Mouse (Mus musculus) limb, embryonic 12.5 days (tissue): ENCODE data around the gene Lsm10. TPM values are rescaled to one million over a fixed set of nuclear protein-coding genes. Genes with fewer than 3 reads are reported as not detected.

Experiments
- ATAC-seq: fragments of 200-750 bp; cut with Nextera tagmentation; 2 replicates; pipeline ENCODE4 v1.8.0; 2017; ENCODE audit warnings: low read depth, moderate TSS enrichment; ENCODE audit not compliant: insufficient number of reproducible peaks, insufficient read depth, low FRiP score, low TSS enrichment
- H3K27ac ChIP-seq: fragments of 300-500 bp; sonication (generic); 2 replicates; pipeline ENCODE4 v1.5.1; 2016; ENCODE audit warnings: mild to moderate bottlenecking, moderate library complexity
- H3K27me3 ChIP-seq: fragments of 300-500 bp; sonication (generic); 2 replicates; pipeline ENCODE4 v1.6.1; 2016; ENCODE audit warnings: mild to moderate bottlenecking, moderate library complexity
- H3K36me3 ChIP-seq: fragments of 300-500 bp; sonication (generic); 2 replicates; pipeline ENCODE4 v1.6.1; 2016; ENCODE audit warnings: mild to moderate bottlenecking, moderate library complexity
- H3K4me1 ChIP-seq: fragments of 300-500 bp; sonication (generic); replicated peaks from 2 replicates; pipeline ENCODE4 v1.6.1; 2016
- H3K4me2 ChIP-seq: fragments of 300-500 bp; sonication (generic); 2 replicates; pipeline ENCODE4 v1.6.1; 2016; ENCODE audit warnings: mild to moderate bottlenecking, moderate library complexity
- H3K4me3 ChIP-seq: fragments of 300-500 bp; sonication (generic); replicated peaks from 2 replicates; pipeline ENCODE4 v1.5.1; 2016; ENCODE audit warnings: mild to moderate bottlenecking
- H3K9ac ChIP-seq: fragments of 300-500 bp; sonication (generic); replicated peaks from 2 replicates; pipeline ENCODE4 v1.6.1; 2016; ENCODE audit warnings: mild to moderate bottlenecking, moderate library complexity
- H3K9me3 ChIP-seq: fragments of 300-500 bp; sonication (generic); 2 replicates; pipeline ENCODE4 v1.6.1; 2016; ENCODE audit warnings: mild to moderate bottlenecking, moderate library complexity
- WGBS: fragments of 180-500 bp; shearing (Covaris S2); methylation state at CpG from one replicate; pipeline ENCODE4 v1.1.7; 2016; 5-methylcytosine and 5-hydroxymethylcytosine counted together
- polyA plus RNA-seq: library from polyadenylated mRNA; unstranded; fragments of >200 nt; fragmentation: Nextera tagmentation; extraction: Ambion mirVana; gene quantifications from 2 replicates; pipeline ENCODE4 v1.2.1, GENCODE M21; 2016

The Lsm10 gene
- polyA plus RNA-seq: 43.2 and 44.3 TPM in 2 replicates

DNA sequence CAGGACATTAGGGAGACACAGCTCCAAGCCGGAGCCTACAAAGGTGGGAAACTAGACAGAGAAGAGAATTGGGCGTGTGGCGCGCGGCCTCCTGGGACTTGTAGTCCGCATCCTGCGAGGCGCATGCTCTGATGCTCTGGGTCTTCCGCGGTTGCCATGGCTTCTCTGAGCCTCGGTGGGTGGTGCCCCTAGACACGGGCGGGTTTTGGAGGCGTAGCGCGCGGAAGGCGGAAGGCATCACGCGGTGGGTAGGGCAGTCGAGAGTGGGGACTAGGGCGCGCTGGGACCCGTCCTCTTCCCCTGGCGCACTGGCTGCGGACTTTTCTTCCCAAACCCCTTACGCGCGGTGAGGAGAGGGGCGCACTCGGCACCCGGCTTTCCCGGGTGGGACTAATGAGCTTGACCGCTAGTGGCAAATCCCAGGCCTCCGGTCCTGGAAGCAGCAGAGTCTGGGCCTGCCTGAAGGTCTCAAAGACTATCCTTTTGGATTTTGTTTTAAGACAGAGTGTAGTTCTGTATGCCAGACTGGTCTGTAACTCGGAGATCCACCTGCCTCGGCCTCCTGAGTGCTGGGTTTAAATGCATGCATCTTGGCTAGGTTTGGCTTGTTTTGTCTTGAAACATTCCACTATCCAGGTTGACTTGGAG, at the start of gene Lsm10:
Gene Lsm10, plus strand, starts transcription at position 160 of the 648 bp plus-strand sequence.
- H3K36me3 ChIP-seq: peaks cover 16% of the 10 kb centered on the region; the same call in 1 of the 2 replicates
- H3K27ac ChIP-seq: peak within 1 kb of the TSS; percentile 66; the same call in 1 of the 2 replicates
- 4% methylated on average over 37 of the region's 37 CpGs for WGBS
- ATAC-seq: peak; percentile 98
- no peaks in the 10 kb centered on the region for H3K9me3 ChIP-seq
- H3K4me1 ChIP-seq: 0 out of 2 replicates have a peak, but pooled peaks cover 3% of the 10 kb centered on the region
- peak within 1 kb of the TSS; percentile 62 for H3K4me3 ChIP-seq
- H3K9ac ChIP-seq: peak within 1 kb of the TSS; percentile 70
- H3K27me3 ChIP-seq: no peaks in the 10 kb centered on the region
- H3K4me2 ChIP-seq: peak within 1 kb of the TSS; percentile 59

DNA sequence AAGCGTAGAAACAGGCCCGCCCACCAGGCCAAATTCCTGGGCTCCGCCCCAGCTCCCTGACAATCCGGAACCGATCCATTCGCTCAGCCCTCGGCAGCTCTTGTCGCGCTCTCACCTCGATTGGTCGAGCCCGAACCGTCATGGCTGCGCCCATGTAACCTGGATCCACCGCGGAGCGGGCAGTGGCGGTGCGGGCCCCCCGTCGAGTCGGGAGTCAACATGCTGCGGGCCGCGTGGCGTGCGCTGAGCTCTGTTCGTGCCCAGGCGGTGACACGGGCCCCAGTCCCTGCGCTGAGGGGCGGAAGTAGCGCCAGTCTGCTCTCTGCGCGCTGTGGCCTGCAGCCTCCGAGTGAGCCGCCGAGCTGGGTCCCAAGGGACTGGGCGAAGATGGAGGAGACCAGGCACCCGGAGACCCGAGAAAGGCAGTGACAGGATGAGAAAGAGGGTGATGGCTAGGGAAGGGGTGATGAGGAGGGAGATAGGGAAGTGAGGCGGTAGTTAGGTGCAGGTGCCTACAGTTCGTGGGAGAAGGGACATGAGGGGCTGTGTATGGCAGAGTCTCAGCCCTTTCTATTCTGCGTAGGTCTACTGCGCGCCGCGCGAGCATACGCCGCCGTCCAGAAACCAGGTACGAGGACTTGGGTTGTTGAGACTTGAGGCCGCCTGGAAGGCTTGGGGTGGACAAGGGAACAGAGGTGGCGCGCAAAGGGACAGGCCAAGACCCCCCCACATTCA, 49.4 kb upstream of the Lsm10 start, which contains the start of gene Mrps15:
Gene Mrps15, plus strand, starts transcription at position 75 of the 735 bp plus-strand sequence.
- under 1% methylated on average over 56 of the region's 56 CpGs for WGBS
- peak within 1 kb of the TSS; percentile 93 for H3K4me3 ChIP-seq
- H3K36me3 ChIP-seq: peaks cover 28% of the 10 kb centered on the region
- H3K9me3 ChIP-seq: no peaks in the 10 kb centered on the region
- H3K27ac ChIP-seq: peak within 1 kb of the TSS; percentile 79
- H3K9ac ChIP-seq: peak within 1 kb of the TSS; percentile 87
- H3K27me3 ChIP-seq: no peaks in the 10 kb centered on the region
- peak within 1 kb of the TSS; percentile 84 for H3K4me2 ChIP-seq
- peak; percentile 91 for ATAC-seq
- H3K4me1 ChIP-seq: peaks cover 9% of the 10 kb centered on the region

DNA sequence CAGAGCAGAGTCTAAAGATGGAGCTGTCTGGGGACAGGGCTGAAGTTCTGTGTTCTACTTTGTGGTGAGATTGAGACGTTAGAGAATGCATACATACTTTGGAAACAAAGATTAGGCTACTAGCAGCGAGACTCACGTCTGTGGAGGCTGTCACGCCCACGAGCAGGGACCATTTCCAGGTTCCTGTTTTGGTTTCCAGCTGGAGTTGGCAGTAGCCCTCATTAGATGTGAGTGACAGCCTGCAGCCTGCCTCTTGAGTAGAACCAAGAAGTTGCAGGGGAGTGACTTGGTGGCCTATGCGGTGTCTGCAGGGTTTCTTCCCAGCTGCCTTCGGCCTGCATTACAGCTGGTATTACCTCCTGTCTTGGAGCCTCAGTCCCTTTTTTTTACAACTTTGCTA, 44.8 kb upstream of the Lsm10 start:
- H3K4me1 ChIP-seq: peaks cover 9% of the 10 kb centered on the region
- WGBS: 92% methylated on average over 7 of the region's 7 CpGs
- ATAC-seq: no peak
- no peak overlapping the region for H3K4me2 ChIP-seq
- H3K9ac ChIP-seq: no peak overlapping the region
- no peak overlapping the region for H3K4me3 ChIP-seq
- no peaks in the 10 kb centered on the region for H3K9me3 ChIP-seq
- H3K27ac ChIP-seq: no peak overlapping the region
- no peaks in the 10 kb centered on the region for H3K27me3 ChIP-seq
- H3K36me3 ChIP-seq: peaks cover 71% of the 10 kb centered on the region

DNA sequence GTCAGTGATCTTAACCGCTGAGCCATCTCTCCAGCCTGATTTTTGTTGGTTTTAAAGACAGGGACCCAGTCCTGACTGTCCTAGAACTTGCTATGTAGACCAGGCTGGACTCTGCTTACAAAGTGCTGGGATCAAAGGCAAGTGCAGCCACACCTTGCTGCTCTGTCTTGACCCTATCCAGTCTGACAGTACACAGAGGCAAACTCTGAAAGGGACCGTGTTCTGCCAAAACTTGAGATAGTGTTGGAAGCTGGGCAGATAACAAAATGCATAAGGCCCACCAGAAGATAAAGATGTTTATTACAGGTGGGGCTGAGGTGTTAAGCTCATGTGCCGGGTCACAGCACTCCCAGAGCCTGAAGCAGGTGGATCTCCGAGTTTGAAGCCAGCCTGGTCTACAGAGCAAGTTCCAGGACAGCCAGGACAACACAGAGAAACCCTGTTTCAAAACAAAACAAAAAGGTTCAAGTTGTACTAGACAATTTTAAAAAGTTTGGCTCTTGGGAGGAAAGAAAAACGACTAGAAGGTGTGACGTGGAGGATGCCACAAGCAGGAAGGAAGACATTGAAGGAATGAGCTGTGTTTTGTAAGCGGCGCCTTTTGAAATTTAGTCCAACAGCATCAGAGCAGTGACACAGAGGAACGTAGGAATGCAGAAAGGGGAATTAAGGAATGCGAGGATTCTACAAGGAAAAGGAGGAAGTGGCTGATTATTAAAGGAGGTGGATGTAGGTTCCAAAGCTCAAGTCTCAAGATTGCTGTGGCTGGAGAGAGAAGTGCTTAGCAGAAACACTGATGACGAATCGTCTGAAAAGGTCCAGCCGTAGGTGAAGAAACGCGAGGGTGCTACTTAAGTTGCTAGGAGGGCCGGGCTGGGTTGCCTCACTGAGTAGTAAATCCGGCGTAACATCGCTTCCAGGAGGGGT, 39.0 kb upstream of the Lsm10 start:
- Histone ChIP-seq H3K4me2 (peak overlapping the region; percentile 85), H3K27ac (peak overlapping the region; percentile 46; the same call in 1 of the 2 replicates), H3K9me3 (no peaks in the 10 kb centered on the region), H3K27me3 (no peaks in the 10 kb centered on the region), H3K4me1 (peaks cover 18% of the 10 kb centered on the region), H3K9ac (peak overlapping the region; percentile 66), H3K36me3 (peaks cover 38% of the 10 kb centered on the region), H3K4me3 (peak overlapping the region; percentile 62)
- ATAC-seq: no peak
- 15% methylated on average over 19 of the region's 19 CpGs for WGBS

DNA sequence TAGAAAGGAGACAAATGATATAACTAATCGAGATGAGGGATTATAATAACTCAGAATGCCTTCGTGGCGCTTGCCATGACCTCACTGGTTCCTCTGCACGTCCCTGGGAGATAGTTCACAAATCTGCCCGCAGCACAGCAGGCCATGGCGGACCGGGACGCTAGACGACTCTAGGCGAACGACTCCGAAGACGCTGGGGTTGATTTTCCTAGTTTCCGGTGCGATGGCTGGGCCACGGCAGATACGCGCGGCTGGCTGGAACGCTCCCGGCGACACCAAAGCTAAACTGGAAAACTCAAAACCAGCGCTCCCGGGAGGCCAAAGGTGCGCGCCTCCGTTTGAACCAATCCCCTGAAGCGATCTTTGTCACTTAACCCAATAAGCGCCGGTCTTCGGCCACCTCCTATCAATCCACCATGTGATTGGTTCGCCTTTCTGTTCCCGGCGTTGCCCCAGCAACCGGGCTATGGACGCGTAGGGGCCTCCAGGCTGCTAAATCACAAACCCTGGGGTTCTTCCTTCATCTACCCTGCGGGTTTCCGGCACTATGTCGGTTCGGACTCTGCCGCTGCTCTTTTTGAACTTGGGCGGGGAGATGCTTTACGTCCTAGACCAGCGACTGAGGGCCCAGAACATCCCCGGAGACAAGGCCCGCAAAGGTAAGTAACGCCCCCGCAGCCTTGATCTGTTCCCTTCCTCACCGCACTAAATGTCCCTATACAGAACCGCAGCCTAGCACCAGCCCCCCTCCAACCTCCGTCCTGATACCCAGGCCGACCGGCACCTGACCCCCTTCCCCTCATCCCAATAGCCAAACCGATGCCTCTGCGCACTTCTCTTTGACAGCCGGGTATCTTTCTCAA, 38.1 kb upstream of the Lsm10 start, which contains the start of gene Oscp1:
Gene Oscp1, plus strand, starts transcription at position 432 of the 863 bp plus-strand sequence.
- under 1% methylated on average over 57 of the region's 57 CpGs for WGBS
- peak within 1 kb of the TSS; percentile 46; the same call in 1 of the 2 replicates for H3K27ac ChIP-seq
- peaks cover 29% of the 10 kb centered on the region for H3K36me3 ChIP-seq
- H3K27me3 ChIP-seq: no peaks in the 10 kb centered on the region
- peak within 1 kb of the TSS; percentile 62 for H3K4me3 ChIP-seq
- H3K4me1 ChIP-seq: peaks cover 18% of the 10 kb centered on the region
- H3K9ac ChIP-seq: peak within 1 kb of the TSS; percentile 66
- peak; percentile 96 for ATAC-seq
- H3K9me3 ChIP-seq: no peaks in the 10 kb centered on the region
- H3K4me2 ChIP-seq: peak within 1 kb of the TSS; percentile 85

DNA sequence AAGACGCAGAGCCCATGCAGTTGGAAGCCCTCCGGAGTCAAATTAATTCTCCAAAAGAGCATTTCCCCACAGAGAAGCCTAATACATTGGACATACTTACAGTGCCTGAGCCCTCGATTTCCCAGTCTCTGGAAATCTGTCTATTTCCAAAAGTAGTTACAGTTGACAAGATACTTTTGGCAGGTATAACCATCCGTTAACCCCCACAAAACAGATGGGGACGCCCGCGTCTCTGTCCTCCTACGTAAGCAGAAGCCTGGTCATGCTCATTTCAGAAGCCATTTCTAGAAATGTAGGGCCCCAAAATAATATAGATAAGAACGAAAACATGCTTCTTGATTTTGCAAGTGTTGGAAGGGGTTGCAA, 37.4 kb upstream of the Lsm10 start:
- peak overlapping the region; percentile 85 for H3K4me2 ChIP-seq
- H3K27ac ChIP-seq: no peak overlapping the region
- no peaks in the 10 kb centered on the region for H3K27me3 ChIP-seq
- peak overlapping the region; percentile 66 for H3K9ac ChIP-seq
- peak overlapping the region; percentile 62 for H3K4me3 ChIP-seq
- 42% methylated on average over 9 of the region's 9 CpGs for WGBS
- H3K4me1 ChIP-seq: peaks cover 18% of the 10 kb centered on the region
- no peaks in the 10 kb centered on the region for H3K9me3 ChIP-seq
- no peak for ATAC-seq
- H3K36me3 ChIP-seq: peaks cover 23% of the 10 kb centered on the region

DNA sequence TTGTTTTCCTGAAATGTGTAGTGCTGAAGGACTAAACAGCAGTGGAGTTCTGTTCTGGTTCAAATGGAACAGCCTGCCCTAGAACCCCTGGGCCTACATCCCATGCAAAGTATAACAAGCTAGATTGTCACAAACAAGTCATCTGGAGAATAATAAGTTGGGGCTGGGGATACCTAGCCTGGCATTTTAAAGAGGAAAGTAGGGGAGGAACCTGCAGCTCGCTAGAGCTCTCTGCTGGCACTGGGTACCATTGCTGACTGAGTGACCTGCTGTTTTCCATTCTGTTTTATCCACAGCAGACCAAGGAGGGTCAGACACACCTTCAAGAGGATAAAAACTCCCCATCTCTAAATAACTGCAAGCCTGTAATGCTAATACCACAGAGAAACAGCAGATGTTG, 33.6 kb upstream of the Lsm10 start:
- H3K4me1 ChIP-seq: peaks cover 10% of the 10 kb centered on the region
- no peak overlapping the region for H3K27ac ChIP-seq
- H3K9me3 ChIP-seq: no peaks in the 10 kb centered on the region
- no peaks in the 10 kb centered on the region for H3K36me3 ChIP-seq
- no peaks in the 10 kb centered on the region for H3K27me3 ChIP-seq
- H3K4me3 ChIP-seq: no peak overlapping the region
- H3K4me2 ChIP-seq: no peak overlapping the region
- 30% methylated on average over 1 of the region's 1 CpGs for WGBS
- no peak overlapping the region for H3K9ac ChIP-seq
- no peak for ATAC-seq

DNA sequence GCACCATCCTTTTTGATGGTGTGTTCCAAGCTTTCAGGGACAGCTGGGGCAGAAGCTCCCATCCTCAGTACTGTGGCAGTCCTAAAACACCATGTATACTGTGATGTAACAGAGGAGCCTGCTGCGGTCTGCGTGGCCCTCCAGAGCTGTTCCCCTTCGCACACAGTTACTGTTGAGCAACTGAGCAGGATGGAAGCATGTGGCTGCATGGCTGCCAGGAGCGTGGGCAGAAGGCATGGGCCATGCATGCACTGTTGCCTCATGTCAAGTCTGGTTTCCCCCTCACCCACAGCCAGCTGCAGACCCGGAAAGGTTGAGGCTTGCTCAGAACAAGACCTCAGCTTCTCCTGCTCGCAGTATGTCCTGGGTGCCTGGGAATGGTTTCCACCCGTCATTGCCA, 31.2 kb upstream of the Lsm10 start:
- Histone ChIP-seq H3K9me3 (0 out of 2 replicates have a peak, but pooled peaks cover 3% of the 10 kb centered on the region), H3K27ac (no peak overlapping the region), H3K9ac (no peak overlapping the region), H3K4me3 (no peak overlapping the region), H3K36me3 (no peaks in the 10 kb centered on the region), H3K27me3 (no peaks in the 10 kb centered on the region), H3K4me2 (no peak overlapping the region), H3K4me1 (no peaks in the 10 kb centered on the region)
- WGBS: 88% methylated on average over 7 of the region's 7 CpGs
- ATAC-seq: no peak

DNA sequence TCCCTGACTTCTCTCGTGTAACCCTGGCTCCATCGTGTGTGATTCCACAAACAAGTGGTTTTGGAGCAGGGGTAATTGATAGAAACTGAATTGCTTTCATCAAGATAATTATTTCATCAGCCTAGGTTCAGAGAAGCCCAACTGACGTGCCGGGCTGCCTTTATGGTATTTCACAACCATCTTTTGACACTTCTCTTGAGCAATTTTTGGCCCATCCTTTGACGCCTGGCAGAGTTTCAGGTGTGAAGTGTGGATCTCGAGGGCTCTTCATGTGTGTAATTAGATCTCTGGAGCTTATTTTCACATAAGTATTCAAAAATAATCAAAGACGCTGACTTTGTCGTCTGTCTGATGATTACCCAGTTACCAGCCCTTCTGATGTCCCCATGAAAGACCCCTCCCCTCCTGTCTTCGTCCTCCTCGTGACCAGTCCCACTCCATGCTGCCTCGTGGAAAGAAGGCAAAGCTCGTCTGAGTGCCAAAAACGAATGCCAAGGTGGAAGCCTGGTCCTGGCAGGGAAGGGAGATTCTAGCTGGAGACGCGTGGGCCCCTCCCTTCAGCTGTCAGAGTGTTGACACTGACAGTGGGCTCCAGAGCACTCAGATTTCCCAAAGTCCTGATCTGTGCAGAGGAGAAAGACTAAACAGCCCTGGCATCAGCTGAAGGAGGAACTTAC, 28.9 kb upstream of the Lsm10 start:
- H3K4me3 ChIP-seq: no peak overlapping the region
- 68% methylated on average over 15 of the region's 15 CpGs for WGBS
- no peaks in the 10 kb centered on the region for H3K36me3 ChIP-seq
- H3K9ac ChIP-seq: no peak overlapping the region
- ATAC-seq: no peak
- H3K27ac ChIP-seq: no peak overlapping the region
- H3K27me3 ChIP-seq: no peaks in the 10 kb centered on the region
- 0 out of 2 replicates have a peak, but pooled peaks cover 3% of the 10 kb centered on the region for H3K9me3 ChIP-seq
- no peaks in the 10 kb centered on the region for H3K4me1 ChIP-seq
- no peak overlapping the region for H3K4me2 ChIP-seq

DNA sequence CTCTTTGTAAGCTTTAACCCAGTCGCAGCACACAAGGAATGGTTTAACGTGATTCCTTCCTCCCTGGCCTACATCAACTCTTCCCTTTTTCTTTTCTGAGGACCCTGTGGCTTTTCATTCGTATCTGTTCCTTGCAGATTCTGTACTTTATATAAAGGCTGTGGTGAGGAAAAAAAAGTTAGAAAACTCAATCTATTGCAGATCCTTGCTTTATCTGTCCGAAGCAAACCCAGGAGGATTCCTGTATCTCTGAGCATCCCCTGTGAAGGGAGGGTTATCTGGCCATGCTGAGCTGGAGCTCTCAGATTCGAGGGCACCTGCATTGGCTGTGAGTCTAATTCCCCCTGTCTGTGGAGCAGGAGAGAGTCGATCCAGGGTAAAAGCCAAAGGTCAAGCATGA, 27.6 kb upstream of the Lsm10 start:
- 88% methylated on average over 6 of the region's 6 CpGs for whole genome bisulfite sequencing
- Histone ChIP-seq H3K4me3 (no peak overlapping the region), H3K9me3 (0 out of 2 replicates have a peak, but pooled peaks cover 3% of the 10 kb centered on the region), H3K27me3 (no peaks in the 10 kb centered on the region), H3K9ac (no peak overlapping the region), H3K36me3 (no peaks in the 10 kb centered on the region), H3K27ac (no peak overlapping the region), H3K4me1 (no peaks in the 10 kb centered on the region), H3K4me2 (no peak overlapping the region)
- no peak for ATAC-seq
